Mouse (Mus musculus) left cerebral cortex, adult 11 months (tissue): ENCODE data around the gene Mgmt.

Source experiments
- DNase-seq: peaks from one replicate; pipeline ENCODE4 v3.0.0; 2022; ENCODE audit warnings: low spot score

The Mgmt gene

GRCm38 (mm10) chr7:136908616-136909144 lies 14.3 kb downstream of the Mgmt start:
- DNase-seq: no peak

- DNase-seq: no peak
Observed at GRCm38 (mm10) chr7:136912901-136913300, 18.5 kb downstream of the Mgmt start.

GRCm38 (mm10) chr7:136916021-136916420 lies 21.6 kb downstream of the Mgmt start:
- DNase-seq: no peak

- DNase-seq: no peak
Observed at GRCm38 (mm10) chr7:136920976-136921755, 26.8 kb downstream of the Mgmt start.

- no peak for DNase-seq
Observed at GRCm38 (mm10) chr7:136922230-136922629, 27.8 kb downstream of the Mgmt start.

GRCm38 (mm10) chr7:136924610-136925260 lies 30.3 kb downstream of the Mgmt start:
- no peak for DNase-seq

GRCm38 (mm10) chr7:136926178-136926577 lies 31.8 kb downstream of the Mgmt start:
- no peak for DNase-seq

- DNase-seq: no peak
Observed at GRCm38 (mm10) chr7:136930451-136930850, 36.0 kb downstream of the Mgmt start.

GRCm38 (mm10) chr7:136933367-136933766 lies 39.0 kb downstream of the Mgmt start:
- no peak for DNase-seq

- no peak for DNase-seq
Observed at GRCm38 (mm10) chr7:136934336-136934735, 39.9 kb downstream of the Mgmt start.

- no peak for DNase-seq
Observed at GRCm38 (mm10) chr7:136934784-136935183, 40.4 kb downstream of the Mgmt start.

GRCm38 (mm10) chr7:136938371-136938770 lies 44.0 kb downstream of the Mgmt start:
- DNase-seq: no peak

- DNase-seq: no peak
Observed at GRCm38 (mm10) chr7:136942414-136942813, 48.0 kb downstream of the Mgmt start.

- no peak for DNase-seq
Observed at GRCm38 (mm10) chr7:136943886-136944285, 49.5 kb downstream of the Mgmt start.

GRCm38 (mm10) chr7:136945697-136946096 lies 51.3 kb downstream of the Mgmt start:
- no peak for DNase-seq

- DNase-seq: no peak
Observed at GRCm38 (mm10) chr7:136946131-136946530, 51.7 kb downstream of the Mgmt start.

GRCm38 (mm10) chr7:136948275-136948810 lies 53.9 kb downstream of the Mgmt start:
- DNase-seq: no peak

GRCm38 (mm10) chr7:136952608-136953007 lies 58.2 kb downstream of the Mgmt start:
- DNase-seq: no peak

GRCm38 (mm10) chr7:136953251-136953650 lies 58.8 kb downstream of the Mgmt start:
- DNase-seq: no peak

GRCm38 (mm10) chr7:136972361-136972760 lies 77.9 kb downstream of the Mgmt start:
- no peak for DNase-seq

GRCm38 (mm10) chr7:136975001-136975400 lies 80.6 kb downstream of the Mgmt start:
- no peak for DNase-seq

- no peak for DNase-seq
Observed at GRCm38 (mm10) chr7:136997456-136997855, 103.0 kb downstream of the Mgmt start.

- no peak for DNase-seq
Observed at GRCm38 (mm10) chr7:137000703-137001102, 106.3 kb downstream of the Mgmt start.
